Mouse (Mus musculus) megakaryocyte-erythroid progenitor cell, adult 5-6 weeks (primary cell): ENCODE measurements around the gene Rfc4. TPM values are rescaled to one million over a fixed set of nuclear protein-coding genes. Genes with fewer than 3 reads are reported as not detected.

Experiments used
- total RNA-seq, 2 experiments: library from RNA; stranded (forward) in 1 of 2; stranded (reverse) in 1 of 2; fragments of 200-1000, 215-1000 nt in 1 of 2; fragments of >200 nt in 1 of 2; fragmentation: Nextera tagmentation in 1 of 2; gene quantifications; 2 replicates each; pipeline ENCODE4 v1.2.3; 2014 to 2017

Rfc4 gene
- total RNA-seq, 2 experiments from 2014 or later, result 142 to 230 TPM

Other genes starting within 250 kb of the Rfc4 start
- gene Ahsg, start 236.5 kb downstream of the Rfc4 start, total RNA-seq (2014; fragmentation: Nextera tagmentation), result not detected in 2 replicates
- gene Ahsg, start 236.5 kb downstream of the Rfc4 start, total RNA-seq (2017), result not detected in 2 replicates
- gene Fetub, start 209.4 kb downstream of the Rfc4 start, total RNA-seq (2014; fragmentation: Nextera tagmentation), result not detected in 2 replicates
- not detected in 2 replicates for gene Fetub, start 209.4 kb downstream of the Rfc4 start, total RNA-seq (2017)
- gene Hrg, start 176.7 kb downstream of the Rfc4 start, total RNA-seq (2014; fragmentation: Nextera tagmentation), result not detected in 2 replicates
- not detected in 2 replicates for gene Hrg, start 176.7 kb downstream of the Rfc4 start, total RNA-seq (2017)
- gene Kng2, start 98.3 kb downstream of the Rfc4 start, total RNA-seq (2014; fragmentation: Nextera tagmentation), result not detected in 2 replicates
- not detected in 2 replicates for gene Kng2, start 98.3 kb downstream of the Rfc4 start, total RNA-seq (2017)
- gene Kng1, start 69.9 kb downstream of the Rfc4 start, total RNA-seq (2014; fragmentation: Nextera tagmentation), result not detected in 2 replicates
- not detected in 2 replicates for gene Kng1, start 69.9 kb downstream of the Rfc4 start, total RNA-seq (2017)
- gene Eif4a2, start 20.3 kb downstream of the Rfc4 start, total RNA-seq (2014; fragmentation: Nextera tagmentation), result 524 and 587 TPM in 2 replicates
- gene Eif4a2, start 20.3 kb downstream of the Rfc4 start, total RNA-seq (2017), result 925 and 1,082 TPM in 2 replicates
- gene Adipoq, start 18.8 kb upstream of the Rfc4 start, total RNA-seq (2014; fragmentation: Nextera tagmentation), result not detected in 2 replicates
- gene Adipoq, start 18.8 kb upstream of the Rfc4 start, total RNA-seq (2017), result 0.50 TPM in 1 of 2 replicates, not detected in the other
- 0.45 and 5.0 TPM in 2 replicates for gene St6gal1, start 97.0 kb upstream of the Rfc4 start, total RNA-seq (2014; fragmentation: Nextera tagmentation)
- gene St6gal1, start 97.0 kb upstream of the Rfc4 start, total RNA-seq (2017), result not detected in 2 replicates